Mouse (Mus musculus) granulocyte monocyte progenitor cell, adult 5-6 weeks (primary cell): ENCODE data around the gene 1700067P10Rik. TPM values are rescaled to one million over a fixed set of nuclear protein-coding genes. Genes with fewer than 3 reads are reported as not detected.

ENCODE experiments used
- total RNA-seq, 2 experiments: library from RNA; stranded (forward) in 1 of 2; stranded (reverse) in 1 of 2; fragments of 200-712, 200-1000 nt in 1 of 2; fragments of >200 nt in 1 of 2; fragmentation: Nextera tagmentation in 1 of 2; gene quantifications; 2 replicates each; pipeline ENCODE4 v1.2.3; 2014 to 2017

1700067P10Rik gene
- total RNA-seq, 2 experiments from 2014 or later = not detected

Other genes starting within 250 kb of the 1700067P10Rik start
- 16.9 and 29.3 TPM in 2 replicates for gene Foxp4, start 164.7 kb upstream of the 1700067P10Rik start, total RNA-seq (2014; fragmentation: Nextera tagmentation)
- 3.4 and 4.0 TPM in 2 replicates for gene Foxp4, start 164.7 kb upstream of the 1700067P10Rik start, total RNA-seq (2017)
- gene 1700122O11Rik, start 51.0 kb upstream of the 1700067P10Rik start, total RNA-seq (2014; fragmentation: Nextera tagmentation) = not detected in 2 replicates
- not detected in 2 replicates for gene 1700122O11Rik, start 51.0 kb upstream of the 1700067P10Rik start, total RNA-seq (2017)
- gene 9830107B12Rik, start 56.9 kb downstream of the 1700067P10Rik start, total RNA-seq (2014; fragmentation: Nextera tagmentation) = 0.75 TPM in 1 of 2 replicates, not detected in the other
- gene 9830107B12Rik, start 56.9 kb downstream of the 1700067P10Rik start, total RNA-seq (2017) = 0.88 and 1.3 TPM in 2 replicates
- 1.2 TPM in 1 of 2 replicates, not detected in the other for gene A530064D06Rik, start 78.0 kb downstream of the 1700067P10Rik start, total RNA-seq (2014; fragmentation: Nextera tagmentation)
- gene A530064D06Rik, start 78.0 kb downstream of the 1700067P10Rik start, total RNA-seq (2017) = 0.30 and 1.2 TPM in 2 replicates
- 6.5 and 7.6 TPM in 2 replicates for gene Trem1, start 143.4 kb downstream of the 1700067P10Rik start, total RNA-seq (2014; fragmentation: Nextera tagmentation)
- gene Trem1, start 143.4 kb downstream of the 1700067P10Rik start, total RNA-seq (2017) = 13.5 and 14.7 TPM in 2 replicates
- 84.6 and 114 TPM in 2 replicates for gene Trem3, start 158.5 kb downstream of the 1700067P10Rik start, total RNA-seq (2014; fragmentation: Nextera tagmentation)
- 126 and 147 TPM in 2 replicates for gene Trem3, start 158.5 kb downstream of the 1700067P10Rik start, total RNA-seq (2017)
- 0.56 and 0.99 TPM in 2 replicates for gene Treml4, start 175.0 kb downstream of the 1700067P10Rik start, total RNA-seq (2014; fragmentation: Nextera tagmentation)
- 1.4 and 2.6 TPM in 2 replicates for gene Treml4, start 175.0 kb downstream of the 1700067P10Rik start, total RNA-seq (2017)
- 58.2 and 68.7 TPM in 2 replicates for gene Treml2, start 210.2 kb downstream of the 1700067P10Rik start, total RNA-seq (2014; fragmentation: Nextera tagmentation)
- gene Treml2, start 210.2 kb downstream of the 1700067P10Rik start, total RNA-seq (2017) = 42.5 and 45.8 TPM in 2 replicates
- 3.1 and 8.2 TPM in 2 replicates for gene B430306N03Rik, start 226.8 kb downstream of the 1700067P10Rik start, total RNA-seq (2014; fragmentation: Nextera tagmentation)
- gene B430306N03Rik, start 226.8 kb downstream of the 1700067P10Rik start, total RNA-seq (2017) = 3.0 TPM in 2 replicates